Mouse (Mus musculus): ENCODE measurements at regions not wholly inside any gene's neighbourhood (a gene's known extent, or its start where the extent isn't known, plus 50 kb on each side); places are given as distances from the start of the nearest gene placed in this dataset.

GRCm38 (mm10) chr4:8955306-8955705 lies 716.5 kb upstream of the Car8 start:
- no peak for TF ChIP-seq CTCF (IDR thresholded peaks at IDR 0.05; ENCODE audit: insufficient read depth, low read depth, low read length)
- TF ChIP-seq POLR2A (IDR thresholded peaks at IDR 0.05; ENCODE audit: insufficient read depth, low read depth, low read length), result no peak
